Mouse (Mus musculus): ENCODE measurements around the gene Brd2. TPM values are rescaled to one million over a fixed set of nuclear protein-coding genes. Genes with fewer than 3 reads are reported as not detected.

The Brd2 gene
- polyA plus RNA-seq (2014; fragmentation: Nextera tagmentation; extraction: Ambion mirVana) = 116 and 133 TPM in 2 replicates

DNA sequence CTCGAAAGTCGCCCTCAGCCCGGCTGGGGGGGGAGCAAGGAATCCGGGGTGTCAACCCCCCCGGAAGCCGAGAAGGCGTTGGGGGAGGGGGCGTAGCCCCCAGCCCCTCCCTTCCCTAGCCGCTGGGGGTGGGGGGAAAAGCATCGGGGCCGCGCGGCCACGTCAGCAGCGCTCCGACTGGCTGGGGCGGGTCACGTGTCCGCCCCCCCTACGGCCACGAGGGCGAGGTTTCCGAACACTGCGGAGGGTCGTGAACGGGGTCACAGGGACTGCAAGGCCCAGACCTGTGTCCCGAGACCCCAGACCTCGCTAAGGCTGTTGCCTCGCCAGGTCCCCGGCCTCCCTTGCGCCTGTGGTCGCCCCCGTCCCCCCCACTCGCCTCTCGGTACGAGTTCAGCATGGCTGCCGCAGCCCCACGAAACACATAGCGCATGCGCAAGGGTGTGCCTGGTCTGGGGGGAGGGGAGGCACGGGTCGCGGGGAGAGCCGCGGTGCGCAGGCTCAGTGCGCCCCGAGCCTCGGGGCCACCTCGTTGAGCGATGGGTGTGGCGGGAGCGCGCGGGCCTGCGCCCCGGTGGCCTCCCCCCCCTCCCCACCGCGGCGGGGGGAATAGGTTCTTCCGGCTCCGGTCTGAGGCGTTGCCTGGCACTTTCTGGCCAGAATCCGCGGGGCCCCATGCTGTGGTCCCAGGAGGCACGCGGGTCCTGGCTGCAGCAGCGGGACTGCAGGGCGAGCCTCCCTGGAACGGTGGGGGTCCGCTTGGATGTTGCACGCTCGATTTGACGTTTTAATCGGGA is at the start of gene Brd2:
Brd2 (minus strand) TSS at position 447 of the 797 bp plus-strand sequence.
- ATAC-seq (ENCODE audit: insufficient read depth, low FRiP score, low TSS enrichment) (peak; percentile 42), DNase-seq (ENCODE audit: low spot score) (peak; percentile 99)
- Histone ChIP-seq H3K36me3 (ENCODE audit: control insufficient read depth, insufficient read depth, low read length) (peaks cover 5% of the 10 kb centered on the region; the same call in 1 of the 2 replicates), H3K9me3 (ENCODE audit: control insufficient read depth, low read length) (no peaks in the 10 kb centered on the region), H3K27ac (ENCODE audit: low read depth, low read length) (peak within 1 kb of the TSS; percentile 100), H3K4me1 (ENCODE audit: control insufficient read depth, insufficient read depth, low read length) (peaks cover 9% of the 10 kb centered on the region), H3K27me3 (ENCODE audit: control insufficient read depth, insufficient read depth, low read length) (no peaks in the 10 kb centered on the region), H3K4me2 (ENCODE audit: low read depth) (peak within 1 kb of the TSS; percentile 93), H3K4me3 (ENCODE audit: low read depth, low read length) (peak within 1 kb of the TSS; percentile 99), H3K9ac (ENCODE audit: low read length) (peak within 1 kb of the TSS; percentile 88)
- under 1% methylated on average over 69 of the region's 75 CpGs for WGBS

DNA sequence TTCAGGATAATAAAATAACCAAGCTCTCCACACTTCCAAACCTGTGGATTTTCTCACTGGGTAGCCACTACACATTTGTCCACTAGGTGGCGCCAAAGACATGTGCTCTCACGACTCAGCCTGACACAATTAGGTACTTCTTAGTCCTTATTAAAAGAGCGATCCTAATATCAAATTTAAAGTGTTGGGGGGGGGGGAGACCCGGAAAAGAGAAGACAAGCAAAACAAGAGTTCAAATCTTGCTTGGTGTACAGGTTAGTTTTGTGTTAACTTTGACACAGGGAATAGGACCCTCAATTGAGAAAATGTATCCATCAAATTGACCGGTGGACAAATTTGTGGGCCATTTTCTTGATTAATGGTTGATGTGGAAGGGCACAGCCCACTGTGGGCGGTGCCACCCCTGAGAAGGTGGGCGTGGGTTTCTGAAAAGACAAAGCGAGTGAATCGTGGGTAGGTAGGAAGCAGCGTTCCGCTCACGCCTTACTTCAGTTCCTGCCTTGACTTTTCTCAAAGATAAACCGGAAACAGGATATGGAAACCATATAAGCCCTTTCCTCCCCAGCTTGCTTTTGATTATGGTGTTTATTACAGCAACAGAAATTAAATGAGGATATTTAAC is 48.6 kb upstream of the Brd2 start:
- Histone ChIP-seq H3K27me3 (ENCODE audit: control insufficient read depth, insufficient read depth, low read length) (no peaks in the 10 kb centered on the region), H3K36me3 (ENCODE audit: control insufficient read depth, insufficient read depth, low read length) (no peaks in the 10 kb centered on the region), H3K9me3 (ENCODE audit: control insufficient read depth, low read length) (no peaks in the 10 kb centered on the region), H3K27ac (ENCODE audit: low read depth, low read length) (no peak overlapping the region), H3K4me2 (ENCODE audit: low read depth) (no peak overlapping the region), H3K4me1 (ENCODE audit: control insufficient read depth, insufficient read depth, low read length) (no peaks in the 10 kb centered on the region), H3K4me3 (ENCODE audit: low read depth, low read length) (no peak overlapping the region), H3K9ac (ENCODE audit: low read length) (no peak overlapping the region)
- DNase-seq (ENCODE audit: low spot score) (peak; percentile 72), ATAC-seq (ENCODE audit: insufficient read depth, low FRiP score, low TSS enrichment) (no peak)
- 45% methylated on average over 13 of the region's 13 CpGs for WGBS

DNA sequence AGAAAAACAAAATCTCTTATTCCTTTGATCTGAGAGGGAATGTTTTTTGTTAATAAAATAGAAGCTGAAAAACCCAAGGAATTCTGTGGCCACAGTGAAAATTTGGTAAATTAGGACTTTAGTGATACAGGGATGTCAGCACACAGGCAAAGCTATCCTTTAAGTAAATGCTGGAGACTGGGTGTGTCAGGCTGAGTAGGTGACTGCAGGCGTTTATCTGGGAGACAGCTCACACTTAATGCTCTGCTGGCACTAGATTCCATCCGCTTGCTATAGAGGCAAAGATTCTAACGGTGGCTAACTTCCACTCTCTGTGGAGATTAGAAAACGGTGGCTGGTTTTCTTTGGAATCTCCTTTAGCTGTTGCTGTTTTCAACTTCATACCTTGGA is 48.0 kb upstream of the Brd2 start:
- ATAC-seq (ENCODE audit: insufficient read depth, low FRiP score, low TSS enrichment) (no peak), DNase-seq (ENCODE audit: low spot score) (no peak)
- Histone ChIP-seq H3K4me3 (ENCODE audit: low read depth, low read length) (no peak overlapping the region), H3K27ac (ENCODE audit: low read depth, low read length) (no peak overlapping the region), H3K9me3 (ENCODE audit: control insufficient read depth, low read length) (0 out of 2 replicates have a peak, but pooled peaks cover 1% of the 10 kb centered on the region), H3K9ac (ENCODE audit: low read length) (no peak overlapping the region), H3K4me2 (ENCODE audit: low read depth) (no peak overlapping the region), H3K4me1 (ENCODE audit: control insufficient read depth, insufficient read depth, low read length) (no peaks in the 10 kb centered on the region), H3K36me3 (ENCODE audit: control insufficient read depth, insufficient read depth, low read length) (no peaks in the 10 kb centered on the region), H3K27me3 (ENCODE audit: control insufficient read depth, insufficient read depth, low read length) (no peaks in the 10 kb centered on the region)
- WGBS = 28% methylated on average over 4 of the region's 4 CpGs

DNA sequence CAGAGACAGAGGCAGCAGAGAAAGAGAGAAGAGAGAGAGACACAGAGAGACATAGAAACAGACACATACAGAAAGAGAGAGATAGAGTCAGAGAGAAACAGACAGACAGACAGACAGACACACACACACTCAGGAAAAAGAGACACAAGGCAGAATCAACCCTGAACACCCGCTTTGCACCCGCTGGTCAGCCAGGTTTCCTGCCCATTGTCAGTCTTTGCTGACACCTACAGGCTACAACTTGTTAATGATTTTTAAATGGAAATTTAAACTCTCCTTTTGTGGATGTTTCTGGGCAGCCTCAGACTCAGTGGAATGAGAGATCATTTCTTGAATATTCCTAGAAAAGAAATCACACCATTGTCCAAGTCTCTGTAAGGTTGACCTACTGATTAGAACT is 46.8 kb upstream of the Brd2 start:
- 4% methylated on average over 2 of the region's 2 CpGs for WGBS
- peak; percentile 30 for DNase-seq (ENCODE audit: low spot score)
- Histone ChIP-seq H3K9me3 (ENCODE audit: control insufficient read depth, low read length) (0 out of 2 replicates have a peak, but pooled peaks cover 2% of the 10 kb centered on the region), H3K9ac (ENCODE audit: low read length) (no peak overlapping the region), H3K27me3 (ENCODE audit: control insufficient read depth, insufficient read depth, low read length) (no peaks in the 10 kb centered on the region), H3K4me1 (ENCODE audit: control insufficient read depth, insufficient read depth, low read length) (no peaks in the 10 kb centered on the region), H3K27ac (ENCODE audit: low read depth, low read length) (no peak overlapping the region), H3K4me2 (ENCODE audit: low read depth) (no peak overlapping the region), H3K36me3 (ENCODE audit: control insufficient read depth, insufficient read depth, low read length) (no peaks in the 10 kb centered on the region), H3K4me3 (ENCODE audit: low read depth, low read length) (no peak overlapping the region)
- ATAC-seq (ENCODE audit: insufficient read depth, low FRiP score, low TSS enrichment) = no peak

DNA sequence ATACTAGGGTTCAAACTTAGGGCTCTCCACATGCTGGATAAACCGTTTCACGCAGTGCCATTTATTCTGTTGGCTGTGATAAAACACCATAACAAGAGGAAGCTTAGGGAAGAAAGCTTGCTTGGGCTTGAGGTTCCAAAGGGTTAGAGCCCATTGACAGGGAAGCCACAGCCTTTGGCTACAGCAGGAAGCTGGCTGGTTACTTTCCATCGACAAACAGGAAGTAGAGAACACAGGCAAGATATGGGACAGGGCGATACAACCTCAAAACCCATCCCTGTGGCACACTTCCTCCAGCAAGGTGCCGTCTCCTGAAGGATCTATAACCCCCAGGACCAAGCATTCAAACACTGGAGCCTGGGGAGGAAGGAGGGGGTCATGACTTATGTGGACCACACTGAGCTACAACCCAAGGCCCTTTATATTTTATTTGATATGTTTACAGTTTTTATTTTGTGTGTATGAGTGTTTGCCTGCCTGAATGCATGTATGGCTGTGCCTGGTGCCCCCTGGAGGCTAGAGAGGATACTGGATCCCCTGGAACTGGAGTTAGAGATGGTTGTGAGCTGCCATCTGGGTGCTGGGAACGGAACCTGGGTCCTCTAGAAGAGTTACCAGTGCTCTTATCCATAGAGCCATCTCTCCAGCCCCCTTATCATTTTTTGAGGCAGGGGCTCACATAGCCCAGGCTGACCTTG is 42.7 kb upstream of the Brd2 start:
- 86% methylated on average over 6 of the region's 6 CpGs for WGBS

DNA sequence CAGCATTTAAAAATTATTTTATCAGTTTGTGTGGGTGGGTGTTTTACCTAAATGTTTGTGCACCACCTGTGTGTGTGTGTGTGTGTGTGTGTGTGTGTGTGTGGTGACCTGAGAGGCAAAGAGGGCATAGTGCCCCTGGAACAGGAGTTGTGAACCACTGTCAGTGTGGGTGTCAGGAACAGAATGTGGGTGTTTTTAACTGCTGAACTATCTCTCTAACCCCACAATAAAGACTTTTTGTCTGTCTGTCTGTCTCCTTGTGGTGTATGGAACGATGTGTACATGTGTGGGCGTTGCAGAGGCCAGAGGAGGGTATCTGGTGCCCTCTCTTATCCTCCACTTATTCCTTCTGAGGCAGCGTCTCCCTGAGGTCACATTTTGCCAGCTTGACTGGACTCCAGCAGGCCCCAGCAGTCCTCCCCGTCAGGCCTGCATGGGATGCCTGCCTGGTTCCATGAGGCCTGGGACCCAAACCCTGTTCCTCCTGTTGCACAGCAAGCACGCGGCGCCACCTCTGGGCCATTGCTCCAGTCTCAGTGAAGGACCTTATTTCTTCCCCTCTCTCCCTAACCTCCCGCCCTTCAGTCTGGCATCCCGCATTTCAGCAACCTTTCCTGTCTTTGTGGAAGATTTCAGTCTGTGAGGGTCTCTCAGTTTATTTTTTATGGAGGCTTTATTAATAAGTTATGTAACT is 41.9 kb upstream of the Brd2 start:
- Histone ChIP-seq H3K9me3 (ENCODE audit: control insufficient read depth, low read length) (0 out of 2 replicates have a peak, but pooled peaks cover 2% of the 10 kb centered on the region), H3K9ac (ENCODE audit: low read length) (no peak overlapping the region), H3K4me1 (ENCODE audit: control insufficient read depth, insufficient read depth, low read length) (no peaks in the 10 kb centered on the region), H3K36me3 (ENCODE audit: control insufficient read depth, insufficient read depth, low read length) (no peaks in the 10 kb centered on the region), H3K4me2 (ENCODE audit: low read depth) (no peak overlapping the region), H3K4me3 (ENCODE audit: low read depth, low read length) (no peak overlapping the region), H3K27me3 (ENCODE audit: control insufficient read depth, insufficient read depth, low read length) (no peaks in the 10 kb centered on the region), H3K27ac (ENCODE audit: low read depth, low read length) (no peak overlapping the region)
- ATAC-seq (ENCODE audit: insufficient read depth, low FRiP score, low TSS enrichment) (no peak), DNase-seq (ENCODE audit: low spot score) (peak; percentile 22)
- WGBS = 40% methylated on average over 9 of the region's 9 CpGs

More for the DNA sequence above, 42.7 kb upstream of the Brd2 start:
- H3K4me1 ChIP-seq (ENCODE audit: control insufficient read depth, insufficient read depth, low read length) = no peaks in the 10 kb centered on the region
- DNase-seq (ENCODE audit: low spot score) (no peak), ATAC-seq (ENCODE audit: insufficient read depth, low FRiP score, low TSS enrichment) (no peak)
- H3K27me3 ChIP-seq (ENCODE audit: control insufficient read depth, insufficient read depth, low read length) = no peaks in the 10 kb centered on the region
- H3K4me2 ChIP-seq (ENCODE audit: low read depth) = no peak overlapping the region
- no peaks in the 10 kb centered on the region for H3K36me3 ChIP-seq (ENCODE audit: control insufficient read depth, insufficient read depth, low read length)
- H3K4me3 ChIP-seq (ENCODE audit: low read depth, low read length) = no peak overlapping the region
- no peak overlapping the region for H3K27ac ChIP-seq (ENCODE audit: low read depth, low read length)
- H3K9me3 ChIP-seq (ENCODE audit: control insufficient read depth, low read length) = 0 out of 2 replicates have a peak, but pooled peaks cover 2% of the 10 kb centered on the region
- no peak overlapping the region for H3K9ac ChIP-seq (ENCODE audit: low read length)

DNA sequence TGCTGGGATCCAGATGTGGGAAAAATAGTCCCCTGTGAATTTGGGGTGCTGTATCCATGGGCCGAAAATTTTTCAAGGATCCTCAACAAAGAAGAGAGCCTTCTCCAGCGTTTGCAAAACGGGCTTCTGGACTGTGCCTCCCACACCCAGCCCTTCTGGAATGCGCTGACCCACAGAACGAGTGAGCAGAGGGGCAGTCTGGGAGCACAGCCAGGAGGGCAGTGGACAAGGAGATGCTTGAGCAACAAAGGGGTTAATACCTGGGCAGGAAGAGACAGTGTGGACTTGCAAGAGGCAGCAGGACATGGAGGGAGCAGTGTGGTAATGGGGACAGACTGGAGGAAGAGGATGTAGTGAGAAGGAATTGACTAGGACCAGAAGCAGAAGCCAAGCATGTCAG is 33.1 kb upstream of the Brd2 start:
- Histone ChIP-seq H3K27ac (ENCODE audit: low read depth, low read length) (no peak overlapping the region), H3K9me3 (ENCODE audit: control insufficient read depth, low read length) (no peaks in the 10 kb centered on the region), H3K9ac (ENCODE audit: low read length) (no peak overlapping the region), H3K4me2 (ENCODE audit: low read depth) (no peak overlapping the region), H3K4me1 (ENCODE audit: control insufficient read depth, insufficient read depth, low read length) (no peaks in the 10 kb centered on the region), H3K27me3 (ENCODE audit: control insufficient read depth, insufficient read depth, low read length) (no peaks in the 10 kb centered on the region), H3K4me3 (ENCODE audit: low read depth, low read length) (no peak overlapping the region), H3K36me3 (ENCODE audit: control insufficient read depth, insufficient read depth, low read length) (no peaks in the 10 kb centered on the region)
- WGBS = 65% methylated on average over 5 of the region's 5 CpGs
- ATAC-seq (ENCODE audit: insufficient read depth, low FRiP score, low TSS enrichment) = no peak
- DNase-seq (ENCODE audit: low spot score) = no peak

DNA sequence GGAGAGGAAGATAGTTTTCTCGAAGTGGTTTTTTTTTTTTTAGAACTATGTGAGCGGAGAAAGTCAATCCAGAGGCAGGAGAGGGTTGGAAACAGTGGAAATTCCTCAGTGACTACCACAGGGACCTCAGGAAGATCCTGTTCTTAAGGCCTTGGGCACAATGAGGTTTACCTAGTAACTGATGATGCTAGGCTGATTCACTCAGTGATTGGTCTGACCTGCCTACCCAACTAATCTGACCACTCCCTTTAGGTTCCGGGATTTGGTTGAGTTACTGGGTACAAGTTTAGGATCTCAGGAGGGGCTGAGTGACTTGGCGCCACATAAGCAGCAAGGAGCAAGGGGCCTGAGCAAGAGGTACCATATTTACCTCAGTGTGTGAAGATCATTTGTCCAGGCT is 30.5 kb upstream of the Brd2 start, which contains the start of gene H2-DMb1:
H2-DMb1 (plus strand) TSS at position 150 of the 400 bp plus-strand sequence.
- H3K4me1 ChIP-seq (ENCODE audit: control insufficient read depth, insufficient read depth, low read length) = no peaks in the 10 kb centered on the region
- no peak within 1 kb of the TSS for H3K4me2 ChIP-seq (ENCODE audit: low read depth)
- H3K4me3 ChIP-seq (ENCODE audit: low read depth, low read length) = no peak within 1 kb of the TSS
- no peaks in the 10 kb centered on the region for H3K27me3 ChIP-seq (ENCODE audit: control insufficient read depth, insufficient read depth, low read length)
- DNase-seq (ENCODE audit: low spot score) = no peak
- no peaks in the 10 kb centered on the region for H3K36me3 ChIP-seq (ENCODE audit: control insufficient read depth, insufficient read depth, low read length)
- H3K27ac ChIP-seq (ENCODE audit: low read depth, low read length) = no peak within 1 kb of the TSS
- H3K9me3 ChIP-seq (ENCODE audit: control insufficient read depth, low read length) = no peaks in the 10 kb centered on the region
- WGBS = 67% methylated on average over 4 of the region's 4 CpGs
- no peak within 1 kb of the TSS for H3K9ac ChIP-seq (ENCODE audit: low read length)
- ATAC-seq (ENCODE audit: insufficient read depth, low FRiP score, low TSS enrichment) = no peak
